Mouse (Mus musculus): ENCODE results near the gene Gm47955.

GRCm38 (mm10) chr1:82991596-82991995 is 31.5 kb downstream of the Gm47955 start:
- TF ChIP-seq CTCF (conservative IDR thresholded peaks at IDR 0.05; ENCODE audit: low read length) (no peak), NANOG (IDR thresholded peaks at IDR 0.05; ENCODE audit: borderline replicate concordance, low read length) (no peak)
